Mouse (Mus musculus): ENCODE data around the gene Olfr221.

DNA sequence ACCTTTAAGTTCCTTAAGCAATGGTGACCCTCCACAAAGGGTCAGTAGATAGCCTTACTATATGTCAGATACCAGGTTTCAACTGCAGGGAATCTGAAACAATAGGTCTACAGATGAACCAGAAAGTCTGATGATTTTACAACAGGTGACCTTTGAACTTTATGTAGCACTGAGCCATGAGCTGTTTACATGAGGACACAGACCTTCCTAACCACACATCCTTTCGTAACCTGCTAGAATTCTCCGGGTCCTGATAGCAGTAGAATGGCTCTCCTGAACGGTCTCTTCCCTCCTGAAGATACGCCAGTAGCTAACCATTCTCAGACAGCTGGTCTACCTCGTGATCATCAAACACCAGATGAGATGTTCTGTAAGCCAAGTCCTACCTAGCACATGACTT is 2.9 kb downstream of the Olfr221 start:
- TF ChIP-seq CTCF (IDR thresholded peaks at IDR 0.05; ENCODE audit: control insufficient read depth, insufficient read depth, insufficient replicate concordance, low read depth, low read length) (no peak), POLR2A (IDR thresholded peaks at IDR 0.05; ENCODE audit: control insufficient read depth, low read depth, low read length) (no peak)

Measured in testis, adult 2 months (tissue).